Mouse (Mus musculus) G1E (cell line): Measurements from ENCODE around the gene Rcn3. TPM values are rescaled to one million over a fixed set of nuclear protein-coding genes. Genes with fewer than 3 reads are reported as not detected.

Experiments used
- ATAC-seq: 2 replicates; pipeline ENCODE4 v1.8.0; 2016; ENCODE audit warnings: mild to moderate bottlenecking; ENCODE audit not compliant: insufficient number of reproducible peaks, poor library complexity, low FRiP score, severe bottlenecking; ENCODE audit errors: extremely low read depth
- DNase-seq: peaks from one replicate; pipeline ENCODE4 v3.0.0; 2012; ENCODE audit warnings: low spot score
- H3K27me3 ChIP-seq: 2 replicates; pipeline ENCODE4 v1.6.1; 2012; ENCODE audit warnings: mild to moderate bottlenecking, low read length, inconsistent platforms; ENCODE audit not compliant: insufficient read depth
- H3K36me3 ChIP-seq: replicated peaks from 2 replicates; pipeline ENCODE3; 2012; ENCODE audit warnings: mild to moderate bottlenecking, inconsistent platforms
- H3K4me1 ChIP-seq: 2 replicates; pipeline ENCODE4 v1.6.1; 2012; ENCODE audit warnings: low read depth, low read length, inconsistent platforms, mixed read lengths; ENCODE audit not compliant: insufficient read depth
- H3K4me3 ChIP-seq: 2 replicates; pipeline ENCODE4 v1.5.1; 2012; ENCODE audit warnings: low read depth, mild to moderate bottlenecking, inconsistent platforms, low read length, moderate library complexity, mixed read lengths
- H3K9me3 ChIP-seq: replicated peaks from 2 replicates; pipeline ENCODE4 v1.6.1; 2012; ENCODE audit warnings: inconsistent platforms
- CTCF ChIP-seq: IDR thresholded peaks from 2 replicates; pipeline ENCODE4 v1.5.1; 2012; ENCODE audit warnings: low read depth, low read length, inconsistent platforms, mixed read lengths
- GATA1 ChIP-seq: IDR thresholded peaks from 2 replicates; pipeline ENCODE4 v1.6.1; 2012; ENCODE audit warnings: borderline replicate concordance, low read length, inconsistent platforms, mixed read lengths
- GATA2 ChIP-seq: IDR thresholded peaks from 2 replicates; pipeline ENCODE4 v1.6.1; 2012; ENCODE audit warnings: low read depth, low read length, inconsistent platforms, borderline replicate concordance
- POLR2AphosphoS5 ChIP-seq: IDR thresholded peaks from 2 replicates; pipeline ENCODE4 v1.6.1; 2012; ENCODE audit warnings: low read depth, low read length, inconsistent platforms; ENCODE audit not compliant: insufficient replicate concordance
- TAL1 ChIP-seq: conservative IDR thresholded peaks from 2 replicates; pipeline ENCODE4 v1.6.1; 2012; ENCODE audit warnings: low read depth, low read length, inconsistent platforms, mixed read lengths
- polyA plus RNA-seq: library from polyadenylated mRNA; stranded (reverse); fragments of >175 nt; gene quantifications from 2 replicates; pipeline ENCODE4 v1.2.3, GENCODE M21; 2012
- total RNA-seq, 2 experiments: library from RNA; stranded (forward) in 1 of 2; stranded (reverse) in 1 of 2; fragments of 200-1000 nt in 1 of 2; fragments of >200 nt in 1 of 2; fragmentation: Nextera tagmentation in 1 of 2; gene quantifications; 2 replicates each; pipeline ENCODE4 v1.2.3; 2014 to 2017

Gene Rcn3
- total and polyA plus RNA-seq, 3 experiments = 0.31 TPM; not detected in 2

- TF ChIP-seq GATA1 (no peak), CTCF (no peak), GATA2 (no peak), TAL1 (no peak), POLR2AphosphoS5 (no peak)
- no peaks in the 10 kb centered on the region for H3K9me3 ChIP-seq
- H3K36me3 ChIP-seq = peaks cover 64% of the 10 kb centered on the region
- DNase-seq (no peak), ATAC-seq (no peak)
- H3K4me1 ChIP-seq = peaks cover 49% of the 10 kb centered on the region
- no peak overlapping the region for H3K4me3 ChIP-seq
- no peaks in the 10 kb centered on the region for H3K27me3 ChIP-seq
These were observed 24.6 kb downstream of the Rcn3 start for GRCm38 (mm10) chr7:45067190-45067999.

GRCm38 (mm10) chr7:45062239-45062835 is 29.7 kb downstream of the Rcn3 start, which contains the start of the genes Nosip and Prrg2:
Nosip (plus strand) TSS chr7:45062429.
Prrg2 (minus strand) TSS chr7:45062677.
- TF ChIP-seq POLR2AphosphoS5 (no peak), GATA1 (no peak), GATA2 (no peak), TAL1 (no peak), CTCF (no peak)
- peaks cover 56% of the 10 kb centered on the region for H3K4me1 ChIP-seq
- peaks cover 55% of the 10 kb centered on the region for H3K36me3 ChIP-seq
- ATAC-seq (peak; percentile 94), DNase-seq (peak; percentile 83)
- H3K4me3 ChIP-seq = peak within 1 kb of the TSS; percentile 73
- no peaks in the 10 kb centered on the region for H3K9me3 ChIP-seq
- H3K27me3 ChIP-seq = no peaks in the 10 kb centered on the region

- no peak for TF ChIP-seq CTCF
- no peak for TF ChIP-seq GATA1
- no peak for TF ChIP-seq GATA2
- TF ChIP-seq POLR2AphosphoS5 = no peak
- no peak for TF ChIP-seq TAL1
- DNase-seq (peak; percentile 46), ATAC-seq (no peak)
- H3K27me3 ChIP-seq = no peaks in the 10 kb centered on the region
- H3K36me3 ChIP-seq = peaks cover 50% of the 10 kb centered on the region
- peaks cover 55% of the 10 kb centered on the region for H3K4me1 ChIP-seq
- H3K9me3 ChIP-seq = no peaks in the 10 kb centered on the region
- H3K4me3 ChIP-seq = peak overlapping the region; percentile 73
These were observed 30.4 kb downstream of the Rcn3 start for GRCm38 (mm10) chr7:45061532-45062075.

- H3K9me3 ChIP-seq = no peaks in the 10 kb centered on the region
- ATAC-seq = no peak
- H3K27me3 ChIP-seq = no peaks in the 10 kb centered on the region
- TF ChIP-seq TAL1 (no peak), POLR2AphosphoS5 (no peak), GATA1 (no peak), GATA2 (no peak), CTCF (no peak)
- peaks cover 51% of the 10 kb centered on the region for H3K4me1 ChIP-seq
- H3K4me3 ChIP-seq = no peak overlapping the region; the same call in 1 of the 2 replicates
- peaks cover 41% of the 10 kb centered on the region for H3K36me3 ChIP-seq
- DNase-seq = no peak
These were observed 31.3 kb downstream of the Rcn3 start for GRCm38 (mm10) chr7:45060632-45061122.

GRCm38 (mm10) chr7:45058607-45059571 is 33.1 kb downstream of the Rcn3 start:
- no peak overlapping the region for H3K4me3 ChIP-seq
- no peaks in the 10 kb centered on the region for H3K27me3 ChIP-seq
- DNase-seq (no peak), ATAC-seq (no peak)
- peaks cover 25% of the 10 kb centered on the region for H3K36me3 ChIP-seq
- no peaks in the 10 kb centered on the region for H3K9me3 ChIP-seq
- no peak for TF ChIP-seq TAL1
- no peak for TF ChIP-seq POLR2AphosphoS5
- H3K4me1 ChIP-seq = peaks cover 45% of the 10 kb centered on the region
